Mouse (Mus musculus) CH12.LX (cell line): ENCODE results near the gene Ctps.

Source experiments
- CHD1 ChIP-seq: IDR thresholded peaks from 2 replicates; pipeline ENCODE4 v1.6.1; 2012; ENCODE audit warnings: low read depth, low read length, improper control_type of control experiment, inconsistent platforms
- CTCF ChIP-seq, 2 experiments: IDR thresholded peaks in 1 of 2; conservative IDR thresholded peaks in 1 of 2; 2 replicates each; pipeline ENCODE4 v1.5.1; 2011 to 2012; ENCODE audit warnings: low read depth in 2 of 2, low read length in 2 of 2, improper control_type of control experiment in 1 of 2, inconsistent platforms in 1 of 2, mild to moderate bottlenecking in 1 of 2, moderate library complexity in 1 of 2
- EP300 ChIP-seq: IDR thresholded peaks from 2 replicates; pipeline ENCODE4 v1.6.1; 2011; ENCODE audit warnings: low read length, improper control_type of control experiment
- ETS1 ChIP-seq: conservative IDR thresholded peaks from 2 replicates; pipeline ENCODE4 v1.6.1; 2012; ENCODE audit warnings: low read depth, mild to moderate bottlenecking, inconsistent platforms, low read length, improper control_type of control experiment, moderate library complexity
- JUN ChIP-seq: IDR thresholded peaks from 2 replicates; pipeline ENCODE4 v1.6.1; 2011; ENCODE audit warnings: low read depth, mild to moderate bottlenecking, low read length, improper control_type of control experiment, moderate library complexity; ENCODE audit not compliant: insufficient read depth
- JUND ChIP-seq: conservative IDR thresholded peaks from 2 replicates; pipeline ENCODE4 v1.6.1; 2011; ENCODE audit warnings: low read depth, low read length, improper control_type of control experiment
- MEF2A ChIP-seq: IDR thresholded peaks from 2 replicates; pipeline ENCODE4 v1.6.1; 2014; ENCODE audit warnings: low read depth, mild to moderate bottlenecking, inconsistent platforms, low read length, improper control_type of control experiment, borderline replicate concordance
- NELFE ChIP-seq: IDR thresholded peaks from 2 replicates; pipeline ENCODE4 v1.6.1; 2011; ENCODE audit warnings: low read depth, low read length, improper control_type of control experiment
- POLR2A ChIP-seq: IDR thresholded peaks from 2 replicates; pipeline ENCODE4 v1.6.1; 2011; ENCODE audit warnings: low read depth, mild to moderate bottlenecking, improper control_type of control experiment, low read length
- RCOR1 ChIP-seq: conservative IDR thresholded peaks from 2 replicates; pipeline ENCODE4 v1.6.1; 2012; ENCODE audit warnings: low read depth, mild to moderate bottlenecking, inconsistent platforms, low read length, improper control_type of control experiment
- TCF12 ChIP-seq: IDR thresholded peaks from 2 replicates; pipeline ENCODE4 v1.6.1; 2014; ENCODE audit warnings: low read depth, mild to moderate bottlenecking, inconsistent platforms, low read length, improper control_type of control experiment
- USF1 ChIP-seq: IDR thresholded peaks from 2 replicates; pipeline ENCODE4 v1.6.1; 2014; ENCODE audit warnings: low read depth, mild to moderate bottlenecking, inconsistent platforms, low read length, improper control_type of control experiment
- USF2 ChIP-seq: conservative IDR thresholded peaks from 2 replicates; pipeline ENCODE4 v1.6.1; 2011; ENCODE audit warnings: low read depth, low read length, improper control_type of control experiment
- ZMIZ1 ChIP-seq: IDR thresholded peaks from 2 replicates; pipeline ENCODE4 v1.6.1; 2012; ENCODE audit warnings: low read depth, mild to moderate bottlenecking, inconsistent platforms, low read length, improper control_type of control experiment

GRCm38 (mm10) chr4:120580894-120581293 is 10.8 kb upstream of the Ctps start:
- TF ChIP-seq POLR2A (no peak), EP300 (no peak), TCF12 (no peak), NELFE (no peak), RCOR1 (no peak), CTCF (conservative IDR thresholded peaks at IDR 0.05 in 1 of 2, IDR thresholded peaks at IDR 0.05 in 1 of 2; ENCODE audit: low read depth in 2 of 2, low read length in 2 of 2) (no peak), USF1 (no peak), JUND (no peak), ETS1 (no peak), CHD1 (no peak), ZMIZ1 (no peak), USF2 (no peak), JUN (no peak), MEF2A (no peak)
